Mouse (Mus musculus) MEL (cell line): ENCODE results near the gene Spp2. TPM values are rescaled to one million over a fixed set of nuclear protein-coding genes. Genes with fewer than 3 reads are reported as not detected.

Experiments used
- DNase-seq: peaks from one replicate; pipeline ENCODE4 v3.0.0; 2011; ENCODE audit warnings: low read depth, low spot score
- H3K27ac ChIP-seq: 2 replicates; pipeline ENCODE4 v1.5.1; 2012; ENCODE audit warnings: low read depth, mild to moderate bottlenecking, control low read depth, low read length, moderate library complexity; ENCODE audit not compliant: control insufficient read depth
- H3K27me3 ChIP-seq, 2 experiments: fragments of 150-350 bp in 1 of 2; sonication (generic) in 1 of 2; 2 replicates each; pipeline ENCODE4 v1.6.1; 2012; ENCODE audit warnings: low read length in 2 of 2, mild to moderate bottlenecking in 2 of 2, improper control_type of control experiment in 1 of 2, moderate library complexity in 1 of 2; ENCODE audit not compliant: insufficient read depth in 2 of 2, control insufficient read depth in 1 of 2
- H3K36me3 ChIP-seq, 2 experiments: 2 replicates each; pipeline ENCODE4 v1.6.1; 2012 to 2014; ENCODE audit warnings: low read length in 2 of 2, improper control_type of control experiment in 1 of 2, inconsistent platforms in 1 of 2, mild to moderate bottlenecking in 1 of 2; ENCODE audit not compliant: insufficient read depth in 2 of 2, control insufficient read depth in 1 of 2
- H3K4me1 ChIP-seq, 2 experiments: fragments of 150-350 bp in 1 of 2; sonication (generic) in 1 of 2; 2 replicates each; pipeline ENCODE4 v1.6.1; 2012; ENCODE audit warnings: low read length in 2 of 2, improper control_type of control experiment in 1 of 2, mild to moderate bottlenecking in 1 of 2; ENCODE audit not compliant: insufficient read depth in 2 of 2, control insufficient read depth in 1 of 2
- H3K4me3 ChIP-seq, 2 experiments: fragments of 150-350 bp in 1 of 2; sonication (generic) in 1 of 2; 2 replicates each; pipeline ENCODE4 v1.5.1; 2012; ENCODE audit warnings: low read depth in 2 of 2, low read length in 2 of 2, mild to moderate bottlenecking in 2 of 2, moderate library complexity in 2 of 2, control low read depth in 1 of 2, improper control_type of control experiment in 1 of 2; ENCODE audit not compliant: control insufficient read depth in 1 of 2, insufficient read depth in 1 of 2
- H3K79me2 ChIP-seq: 2 replicates; pipeline ENCODE4 v1.6.1; 2012; ENCODE audit warnings: mild to moderate bottlenecking, low read length, moderate library complexity; ENCODE audit not compliant: control insufficient read depth, poor library complexity, insufficient read depth
- H3K9ac ChIP-seq: 2 replicates; pipeline ENCODE4 v1.6.1; 2012; ENCODE audit warnings: low read depth, mild to moderate bottlenecking, control low read depth, low read length, moderate library complexity; ENCODE audit not compliant: control insufficient read depth, poor library complexity, severe bottlenecking
- H3K9me3 ChIP-seq: fragments of 150-350 bp; sonication (generic); replicated peaks from 2 replicates; pipeline ENCODE4 v1.6.1; 2012; ENCODE audit warnings: mild to moderate bottlenecking, low read length, improper control_type of control experiment, moderate library complexity; ENCODE audit not compliant: insufficient read depth
- CHD1 ChIP-seq: IDR thresholded peaks from 2 replicates; pipeline ENCODE4 v1.6.1; 2012; ENCODE audit warnings: low read depth, mild to moderate bottlenecking, inconsistent platforms, low read length, improper control_type of control experiment
- E2F4 ChIP-seq: IDR thresholded peaks from 2 replicates; pipeline ENCODE4 v1.6.1; 2011; ENCODE audit warnings: low read depth, low read length, improper control_type of control experiment, borderline replicate concordance
- ELF1 ChIP-seq: IDR thresholded peaks from 2 replicates; pipeline ENCODE4 v1.6.1; 2014; ENCODE audit warnings: low read depth, mild to moderate bottlenecking, inconsistent platforms, low read length, improper control_type of control experiment, moderate library complexity
- ETS1 ChIP-seq: IDR thresholded peaks from 2 replicates; pipeline ENCODE4 v1.6.1; 2012; ENCODE audit warnings: low read depth, mild to moderate bottlenecking, inconsistent platforms, low read length, improper control_type of control experiment, moderate library complexity
- GABPA ChIP-seq: IDR thresholded peaks from 2 replicates; pipeline ENCODE4 v1.6.1; 2012; ENCODE audit warnings: low read depth, mild to moderate bottlenecking, inconsistent platforms, low read length, improper control_type of control experiment, moderate library complexity
- JUND ChIP-seq: IDR thresholded peaks from 2 replicates; pipeline ENCODE4 v1.6.1; 2011; ENCODE audit warnings: low read depth, mild to moderate bottlenecking, improper control_type of control experiment, low read length
- MEF2A ChIP-seq: IDR thresholded peaks from 2 replicates; pipeline ENCODE4 v1.6.1; 2014; ENCODE audit warnings: low read depth, mild to moderate bottlenecking, inconsistent platforms, low read length, improper control_type of control experiment; ENCODE audit not compliant: poor library complexity, insufficient replicate concordance, severe bottlenecking; ENCODE audit errors: extremely low read depth
- MXI1 ChIP-seq: IDR thresholded peaks from 2 replicates; pipeline ENCODE4 v1.6.1; 2011; ENCODE audit warnings: mild to moderate bottlenecking, low read depth, low read length, improper control_type of control experiment
- NRF1 ChIP-seq: IDR thresholded peaks from 2 replicates; pipeline ENCODE4 v1.6.1; 2014; ENCODE audit warnings: low read depth, mild to moderate bottlenecking, inconsistent platforms, low read length, improper control_type of control experiment, moderate library complexity; ENCODE audit not compliant: poor library complexity, insufficient read depth, severe bottlenecking
- POLR2A ChIP-seq, 2 experiments: IDR thresholded peaks; 2 replicates each; pipeline ENCODE4 v1.6.1; 2011 to 2012; ENCODE audit warnings: low read length in 2 of 2, mild to moderate bottlenecking in 2 of 2, control low read depth in 1 of 2, improper control_type of control experiment in 1 of 2, low read depth in 1 of 2, moderate library complexity in 1 of 2; ENCODE audit not compliant: control insufficient read depth in 1 of 2, insufficient read depth in 1 of 2, poor library complexity in 1 of 2
- SIN3A ChIP-seq: IDR thresholded peaks from 2 replicates; pipeline ENCODE4 v1.6.1; 2012; ENCODE audit warnings: low read length, improper control_type of control experiment, inconsistent platforms
- TAL1 ChIP-seq: IDR thresholded peaks from 2 replicates; pipeline ENCODE4 v1.6.1; 2012; ENCODE audit warnings: mild to moderate bottlenecking, inconsistent platforms, low read length, moderate library complexity, mixed read lengths
- TCF12 ChIP-seq: IDR thresholded peaks from 2 replicates; pipeline ENCODE4 v1.6.1; 2014; ENCODE audit warnings: low read depth, mild to moderate bottlenecking, inconsistent platforms, low read length, improper control_type of control experiment, moderate library complexity
- USF2 ChIP-seq, 2 experiments: IDR thresholded peaks; 2 replicates each; pipeline ENCODE4 v1.6.1; 2011 to 2012; ENCODE audit warnings: improper control_type of control experiment in 2 of 2, low read length in 2 of 2, borderline replicate concordance in 1 of 2, inconsistent platforms in 1 of 2, low read depth in 1 of 2, mild to moderate bottlenecking in 1 of 2; ENCODE audit not compliant: insufficient read depth in 1 of 2
- ZMIZ1 ChIP-seq: IDR thresholded peaks from 2 replicates; pipeline ENCODE4 v1.6.1; 2012; ENCODE audit warnings: low read depth, mild to moderate bottlenecking, inconsistent platforms, low read length, improper control_type of control experiment, moderate library complexity
- polyA plus RNA-seq, 2 experiments: library from polyadenylated mRNA; stranded (reverse) in 1 of 2; unstranded in 1 of 2; fragments of >175 nt in 1 of 2; fragments of >200 nt in 1 of 2; gene quantifications; 2 replicates each; pipeline versions ENCODE4 v1.2.1 to v1.2.4; 2012; ENCODE audit warnings: low replicate concordance in 2 of 2, low read depth in 1 of 2; ENCODE audit not compliant: insufficient read length in 2 of 2, insufficient read depth in 1 of 2, missing spikeins in 1 of 2
- total RNA-seq: library from RNA; depleted of rRNA; stranded (reverse); fragments of 300-350 nt; gene quantifications from 2 replicates; pipeline ENCODE4 v1.2.3, GENCODE M21; 2012

The Spp2 gene
- total and polyA plus RNA-seq, 3 experiments: not detected

- DNase-seq: no peak
- no peak overlapping the region for H3K4me3 ChIP-seq
- H3K36me3 ChIP-seq: no peaks in the 10 kb centered on the region
- H3K9ac ChIP-seq: no peak overlapping the region
- H3K27ac ChIP-seq: no peak overlapping the region
- H3K27me3 ChIP-seq: no peaks in the 10 kb centered on the region
- H3K9me3 ChIP-seq: no peaks in the 10 kb centered on the region
- no peak for TF ChIP-seq TAL1
- TF ChIP-seq MEF2A: no peak
- no peak for TF ChIP-seq JUND
- TF ChIP-seq SIN3A: no peak
- no peak for TF ChIP-seq TCF12
- no peak for TF ChIP-seq GABPA
- no peak for TF ChIP-seq NRF1
- no peak for TF ChIP-seq E2F4
- TF ChIP-seq, all 39 proteins: peak for 0
- H3K4me1 ChIP-seq: no peaks in the 10 kb centered on the region
- no peaks in the 10 kb centered on the region for H3K79me2 ChIP-seq
Observed at GRCm38 (mm10) chr1:88422045-88422444, 15.3 kb downstream of the Spp2 start.

- no peak overlapping the region for H3K9ac ChIP-seq
- no peaks in the 10 kb centered on the region for H3K79me2 ChIP-seq
- no peaks in the 10 kb centered on the region for H3K9me3 ChIP-seq
- no peaks in the 10 kb centered on the region for H3K4me1 ChIP-seq
- H3K36me3 ChIP-seq: no peaks in the 10 kb centered on the region
- TF ChIP-seq CHD1: no peak
- TF ChIP-seq ETS1: no peak
- no peak for TF ChIP-seq USF2 (IDR thresholded peaks at IDR 0.05; ENCODE audit: borderline replicate concordance in 1 of 2, insufficient read depth in 1 of 2, low read depth in 1 of 2, low read length in 2 of 2)
- TF ChIP-seq POLR2A (IDR thresholded peaks at IDR 0.05; ENCODE audit: control insufficient read depth in 1 of 2, insufficient read depth in 1 of 2, low read depth in 1 of 2, low read length in 2 of 2, poor library complexity in 1 of 2): no peak
- TF ChIP-seq ELF1: no peak
- TF ChIP-seq MXI1: no peak
- TF ChIP-seq ZMIZ1: no peak
- no peaks in the 10 kb centered on the region for H3K27me3 ChIP-seq
- no peak overlapping the region for H3K27ac ChIP-seq
- H3K4me3 ChIP-seq: no peak overlapping the region
- DNase-seq: no peak
Observed at GRCm38 (mm10) chr1:88422846-88423395, 16.2 kb downstream of the Spp2 start.
